Mouse (Mus musculus) CH12.LX (cell line): ENCODE measurements around the gene C130050O18Rik. TPM values are rescaled to one million over a fixed set of nuclear protein-coding genes. Genes with fewer than 3 reads are reported as not detected.

Experiments used
- DNase-seq: peaks from one replicate; pipeline ENCODE4 v3.0.0-alpha.2; 2013; ENCODE audit errors: extremely low read depth
- H3K27ac ChIP-seq: 2 replicates; pipeline ENCODE4 v1.5.1; 2012; ENCODE audit warnings: low read depth, mild to moderate bottlenecking, control low read depth, moderate library complexity; ENCODE audit not compliant: insufficient read depth
- H3K27me3 ChIP-seq: replicated peaks from 2 replicates; pipeline ENCODE3; 2012; ENCODE audit warnings: inconsistent platforms
- H3K36me3 ChIP-seq, 2 experiments: replicated peaks in 1 of 2; 2 replicates each; pipeline versions ENCODE3 to v1.6.1; 2012; ENCODE audit warnings: inconsistent platforms in 1 of 2, low read length in 1 of 2, mild to moderate bottlenecking in 1 of 2, mixed read lengths in 1 of 2, moderate library complexity in 1 of 2; ENCODE audit not compliant: control insufficient read depth in 1 of 2, insufficient read depth in 1 of 2
- H3K4me1 ChIP-seq, 2 experiments: 2 replicates each; pipeline ENCODE4 v1.6.1; 2012; ENCODE audit warnings: inconsistent platforms in 1 of 2, moderate library complexity in 1 of 2; ENCODE audit not compliant: insufficient read depth in 2 of 2, control insufficient read depth in 1 of 2
- H3K4me2 ChIP-seq: 2 replicates; pipeline ENCODE4 v1.6.1; 2012; ENCODE audit warnings: low read depth, mild to moderate bottlenecking, control low read depth; ENCODE audit not compliant: poor library complexity, insufficient read depth, severe bottlenecking
- H3K4me3 ChIP-seq, 3 experiments: fragments of 150-350 bp in 1 of 3; sonication (generic) in 1 of 3; replicated peaks in 1 of 3; 2 replicates each; pipeline versions ENCODE3 to v1.5.1; 2011 to 2012; ENCODE audit warnings: low read depth in 2 of 3, low read length in 2 of 3, mild to moderate bottlenecking in 2 of 3, moderate library complexity in 2 of 3, control low read depth in 1 of 3, improper control_type of control experiment in 1 of 3, inconsistent platforms in 1 of 3, mixed read lengths in 1 of 3; ENCODE audit not compliant: poor library complexity in 1 of 3
- H3K79me2 ChIP-seq: replicated peaks from 2 replicates; pipeline ENCODE4 v1.6.1; 2012; ENCODE audit warnings: mild to moderate bottlenecking, moderate library complexity; ENCODE audit not compliant: control insufficient read depth, poor library complexity, insufficient read depth, severe bottlenecking; ENCODE audit errors: extremely low read depth
- H3K9ac ChIP-seq: 2 replicates; pipeline ENCODE4 v1.6.1; 2012; ENCODE audit warnings: low read depth, mild to moderate bottlenecking, control low read depth, moderate library complexity; ENCODE audit not compliant: insufficient read depth
- H3K9me3 ChIP-seq: replicated peaks from 2 replicates; pipeline ENCODE3; 2012; ENCODE audit warnings: low read length, inconsistent platforms, mixed read lengths
- CHD1 ChIP-seq: IDR thresholded peaks from 2 replicates; pipeline ENCODE4 v1.6.1; 2012; ENCODE audit warnings: low read depth, low read length, improper control_type of control experiment, inconsistent platforms
- E2F4 ChIP-seq: IDR thresholded peaks from 2 replicates; pipeline ENCODE4 v1.6.1; 2011; ENCODE audit warnings: low read depth, low read length, improper control_type of control experiment; ENCODE audit not compliant: insufficient replicate concordance
- EP300 ChIP-seq: IDR thresholded peaks from 2 replicates; pipeline ENCODE4 v1.6.1; 2011; ENCODE audit warnings: low read length, improper control_type of control experiment
- JUN ChIP-seq: IDR thresholded peaks from 2 replicates; pipeline ENCODE4 v1.6.1; 2011; ENCODE audit warnings: low read depth, mild to moderate bottlenecking, low read length, improper control_type of control experiment, moderate library complexity; ENCODE audit not compliant: insufficient read depth
- JUND ChIP-seq: conservative IDR thresholded peaks from 2 replicates; pipeline ENCODE4 v1.6.1; 2011; ENCODE audit warnings: low read depth, low read length, improper control_type of control experiment
- MAFK ChIP-seq: IDR thresholded peaks from 2 replicates; pipeline ENCODE4 v1.6.1; 2011; ENCODE audit warnings: low read length, improper control_type of control experiment; ENCODE audit not compliant: insufficient replicate concordance
- MAX ChIP-seq: IDR thresholded peaks from 2 replicates; pipeline ENCODE4 v1.6.1; 2011; ENCODE audit warnings: low read length, improper control_type of control experiment
- MEF2A ChIP-seq: IDR thresholded peaks from 2 replicates; pipeline ENCODE4 v1.6.1; 2014; ENCODE audit warnings: low read depth, mild to moderate bottlenecking, inconsistent platforms, low read length, improper control_type of control experiment, borderline replicate concordance
- NELFE ChIP-seq: IDR thresholded peaks from 2 replicates; pipeline ENCODE4 v1.6.1; 2011; ENCODE audit warnings: low read depth, low read length, improper control_type of control experiment
- NRF1 ChIP-seq: IDR thresholded peaks from 2 replicates; pipeline ENCODE4 v1.6.1; 2014; ENCODE audit warnings: low read depth, mild to moderate bottlenecking, inconsistent platforms, low read length, improper control_type of control experiment, moderate library complexity
- PAX5 ChIP-seq: IDR thresholded peaks from 2 replicates; pipeline ENCODE4 v1.6.1; 2012; ENCODE audit warnings: low read length, inconsistent platforms, mixed read lengths
- POLR2A ChIP-seq: IDR thresholded peaks from 2 replicates; pipeline ENCODE4 v1.6.1; 2011; ENCODE audit warnings: low read depth, mild to moderate bottlenecking, improper control_type of control experiment, low read length
- POLR2AphosphoS2 ChIP-seq: IDR thresholded peaks from 2 replicates; pipeline ENCODE4 v1.6.1; 2011; ENCODE audit warnings: low read depth, low read length, improper control_type of control experiment
- SIN3A ChIP-seq: IDR thresholded peaks from 2 replicates; pipeline ENCODE4 v1.6.1; 2012; ENCODE audit warnings: low read length, improper control_type of control experiment, inconsistent platforms
- TCF12 ChIP-seq: IDR thresholded peaks from 2 replicates; pipeline ENCODE4 v1.6.1; 2014; ENCODE audit warnings: low read depth, mild to moderate bottlenecking, inconsistent platforms, low read length, improper control_type of control experiment
- UBTF ChIP-seq: IDR thresholded peaks from 2 replicates; pipeline ENCODE4 v1.6.1; 2012; ENCODE audit warnings: low read depth, mild to moderate bottlenecking, inconsistent platforms, low read length, improper control_type of control experiment, moderate library complexity
- USF2 ChIP-seq: conservative IDR thresholded peaks from 2 replicates; pipeline ENCODE4 v1.6.1; 2011; ENCODE audit warnings: low read depth, low read length, improper control_type of control experiment
- dilution Hi-C: fragments of 300-500 bp; cut with MboI; formaldehyde crosslinking; loops from 2 replicates; pipeline ENCODE4 v1.14.3; 2020; ENCODE audit warnings: low sequenced_read_pairs; ENCODE audit not compliant: extremely low pct_unique_long_range_greater_than_20kb, extremely low pct_ligation_motif_present
- in situ Hi-C: fragments of 300-500 bp; cut with MboI; formaldehyde crosslinking; loops from 3 replicates; pipeline ENCODE4 v1.14.3; 2019; ENCODE audit warnings: low sequenced_read_pairs, low pct_ligation_motif_present, low pct_unique_long_range_greater_than_20kb, mixed read lengths
- polyA plus RNA-seq: library from polyadenylated mRNA; unstranded; fragments of >175 nt; gene quantifications from 2 replicates; pipeline ENCODE4 v1.2.1, GENCODE M21; 2012; ENCODE audit warnings: low read depth; ENCODE audit not compliant: insufficient read length
- total RNA-seq, 2 experiments: library from RNA; depleted of rRNA; stranded (reverse); fragments of 300-350 nt in 1 of 2; fragments of >200 nt in 1 of 2; gene quantifications; 2 replicates each; pipeline ENCODE4 v1.2.3; 2012 to 2014

C130050O18Rik gene
- total and polyA plus RNA-seq, 3 experiments, result 0.54 TPM; not detected in 2

GRCm38 (mm10) chr5:139427989-139428388, 22.9 kb downstream of the C130050O18Rik start:
- in situ Hi-C loops (no loop called here), dilution Hi-C loops (no loop called here)
- Histone ChIP-seq H3K4me1 (peaks cover 0 to 6% of the 10 kb centered on the region in 2 experiments; a peak in 2 of 4 replicates), H3K27me3 (no peaks in the 10 kb centered on the region), H3K36me3 (peaks cover 0 to 76% of the 10 kb centered on the region in 2 experiments), H3K9ac (no peak overlapping the region), H3K79me2 (no peaks in the 10 kb centered on the region), H3K4me2 (no peak overlapping the region), H3K27ac (no peak overlapping the region), H3K9me3 (no peaks in the 10 kb centered on the region), H3K4me3 (no peak overlapping the region)
- no peak for DNase-seq
- TF ChIP-seq PAX5, result no peak
- TF ChIP-seq UBTF, result no peak
- no peak for TF ChIP-seq TCF12

- Histone ChIP-seq H3K4me3 (no peak overlapping the region), H3K9ac (no peak overlapping the region), H3K9me3 (no peaks in the 10 kb centered on the region), H3K27me3 (no peaks in the 10 kb centered on the region), H3K4me1 (peaks cover 0 to 15% of the 10 kb centered on the region in 2 experiments; a peak in 3 of 4 replicates), H3K27ac (no peak overlapping the region), H3K4me2 (no peak overlapping the region), H3K36me3 (peaks cover 0 to 82% of the 10 kb centered on the region in 2 experiments), H3K79me2 (no peaks in the 10 kb centered on the region)
- in situ Hi-C loops, result no loop called here
- no peak for DNase-seq
- TF ChIP-seq POLR2AphosphoS2, result no peak
- TF ChIP-seq JUN, result no peak
- no peak for TF ChIP-seq MAX
- TF ChIP-seq MEF2A, result no peak
- no peak for TF ChIP-seq MAFK
- no peak for TF ChIP-seq POLR2A
- no peak for TF ChIP-seq EP300
- no peak for TF ChIP-seq USF2
- no peak for TF ChIP-seq CHD1
- TF ChIP-seq TCF12, result no peak
- TF ChIP-seq SIN3A, result no peak
- no peak for TF ChIP-seq E2F4
- no peak for TF ChIP-seq NELFE
- TF ChIP-seq NRF1, result no peak
- no peak for TF ChIP-seq JUND
- dilution Hi-C loops, result no loop called here
These were observed 24.8 kb downstream of the C130050O18Rik start for GRCm38 (mm10) chr5:139429818-139430341.
